Mouse (Mus musculus) monocyte, adult 5-6 weeks (primary cell): ENCODE measurements around the gene Fanci. TPM values are rescaled to one million over a fixed set of nuclear protein-coding genes. Genes with fewer than 3 reads are reported as not detected.
A peak's percentile ranks its signal among the peaks of the same experiment; 100 is the strongest.

Source experiments
- ATAC-seq: fragments of 153-309, 156-312 bp; replicated peaks from 2 replicates; pipeline ENCODE4 v1.8.0; 2017; ENCODE audit warnings: mild to moderate bottlenecking; ENCODE audit not compliant: low TSS enrichment, insufficient number of reproducible peaks, severe bottlenecking, poor library complexity, low FRiP score
- total RNA-seq: library from RNA; stranded (forward); fragments of 200-1000, 200-491, 200-594 nt; gene quantifications from 3 replicates; pipeline ENCODE4 v1.2.3, GENCODE M21; 2017

The Fanci gene
- total RNA-seq, 1 experiment from 2014 or later, result 4.6 TPM

- no peak for ATAC-seq
Observed at GRCm38 (mm10) chr7:79376516-79377275, 15.0 kb upstream of the Fanci start.

GRCm38 (mm10) chr7:79386422-79387133 lies 5.2 kb upstream of the Fanci start, which contains the start of gene Rlbp1:
Gene Rlbp1, minus strand, starts transcription at chr7:79387048.
- no peak for ATAC-seq

- ATAC-seq, result 0 out of 2 replicates have a peak, but pooled peaks have one; percentile 10
Observed at GRCm38 (mm10) chr7:79387140-79387539, 4.6 kb upstream of the Fanci start.

- ATAC-seq, result no peak
Observed at GRCm38 (mm10) chr7:79387991-79388390, 3.7 kb upstream of the Fanci start.

- ATAC-seq, result no peak
Observed at GRCm38 (mm10) chr7:79388671-79389206, 3.0 kb upstream of the Fanci start.

- no peak for ATAC-seq
Observed at GRCm38 (mm10) chr7:79390141-79390708, 1.5 kb upstream of the Fanci start.

- no peak for ATAC-seq
Observed at GRCm38 (mm10) chr7:79391471-79391870, 258 bp upstream of the Fanci start.

GRCm38 (mm10) chr7:79392860-79393513 lies 1.3 kb downstream of the Fanci start:
- no peak for ATAC-seq

GRCm38 (mm10) chr7:79393924-79394323 lies 2.2 kb downstream of the Fanci start:
- no peak for ATAC-seq

- ATAC-seq, result no peak
Observed at GRCm38 (mm10) chr7:79394666-79395065, 2.9 kb downstream of the Fanci start.

GRCm38 (mm10) chr7:79395186-79395585 lies 3.5 kb downstream of the Fanci start:
- ATAC-seq, result no peak

GRCm38 (mm10) chr7:79397446-79397963 lies 5.8 kb downstream of the Fanci start:
- no peak for ATAC-seq

- ATAC-seq, result no peak
Observed at GRCm38 (mm10) chr7:79398426-79398825, 6.7 kb downstream of the Fanci start.

GRCm38 (mm10) chr7:79398971-79399370 lies 7.2 kb downstream of the Fanci start:
- no peak for ATAC-seq

GRCm38 (mm10) chr7:79400296-79400695 lies 8.6 kb downstream of the Fanci start:
- ATAC-seq, result no peak

- ATAC-seq, result no peak
Observed at GRCm38 (mm10) chr7:79414449-79415375, 23.0 kb downstream of the Fanci start.

- ATAC-seq, result no peak
Observed at GRCm38 (mm10) chr7:79419950-79420349, 28.2 kb downstream of the Fanci start.

- no peak for ATAC-seq
Observed at GRCm38 (mm10) chr7:79422876-79423275, 31.1 kb downstream of the Fanci start.
